Mouse (Mus musculus) megakaryocyte, adult 5-6 weeks (primary cell): Measurements from ENCODE around the gene Hmga2. TPM values are rescaled to one million over a fixed set of nuclear protein-coding genes. Genes with fewer than 3 reads are reported as not detected.

Experiments
- ATAC-seq: 2 replicates; pipeline ENCODE4 v1.8.0; 2016; ENCODE audit warnings: mild to moderate bottlenecking, inconsistent platforms; ENCODE audit not compliant: poor library complexity, severe bottlenecking
- total RNA-seq, 2 experiments: library from RNA; stranded (forward) in 1 of 2; stranded (reverse) in 1 of 2; fragments of 153-499, 151-499 nt in 1 of 2; fragments of 221-1000, 200-1000 nt in 1 of 2; gene quantifications; 2 replicates each; pipeline versions ENCODE4 v1.2.3 to v1.2.4; 2015 to 2017

The Hmga2 gene
- total RNA-seq, 2 experiments from 2014 or later: 0.15 to 0.42 TPM

GRCm38 (mm10) chr10:120428430-120429198 lies 47.7 kb downstream of the Hmga2 start:
- ATAC-seq: peak; percentile 73

GRCm38 (mm10) chr10:120426086-120426610 lies 50.1 kb downstream of the Hmga2 start:
- no peak for ATAC-seq

GRCm38 (mm10) chr10:120424015-120424414 lies 52.3 kb downstream of the Hmga2 start:
- no peak for ATAC-seq

- ATAC-seq: no peak
Observed at GRCm38 (mm10) chr10:120423256-120423655, 53.0 kb downstream of the Hmga2 start.

GRCm38 (mm10) chr10:120422820-120423219 lies 53.4 kb downstream of the Hmga2 start:
- no peak for ATAC-seq

- no peak for ATAC-seq
Observed at GRCm38 (mm10) chr10:120422050-120422449, 54.2 kb downstream of the Hmga2 start.

GRCm38 (mm10) chr10:120420971-120421629 lies 55.2 kb downstream of the Hmga2 start:
- ATAC-seq: no peak

GRCm38 (mm10) chr10:120418738-120419523 lies 57.3 kb downstream of the Hmga2 start:
- no peak for ATAC-seq

- ATAC-seq: no peak
Observed at GRCm38 (mm10) chr10:120418211-120418610, 58.1 kb downstream of the Hmga2 start.

- no peak for ATAC-seq
Observed at GRCm38 (mm10) chr10:120417488-120418118, 58.7 kb downstream of the Hmga2 start.

- no peak for ATAC-seq
Observed at GRCm38 (mm10) chr10:120417116-120417487, 59.2 kb downstream of the Hmga2 start.

GRCm38 (mm10) chr10:120416628-120417027 lies 59.6 kb downstream of the Hmga2 start:
- ATAC-seq: no peak

- ATAC-seq: no peak
Observed at GRCm38 (mm10) chr10:120412215-120412614, 64.1 kb downstream of the Hmga2 start.

- ATAC-seq: no peak
Observed at GRCm38 (mm10) chr10:120410958-120411357, 65.3 kb downstream of the Hmga2 start.

- ATAC-seq: no peak
Observed at GRCm38 (mm10) chr10:120409131-120409530, 67.1 kb downstream of the Hmga2 start.

- no peak for ATAC-seq
Observed at GRCm38 (mm10) chr10:120407230-120407629, 69.0 kb downstream of the Hmga2 start.

- ATAC-seq: no peak
Observed at GRCm38 (mm10) chr10:120406038-120406437, 70.2 kb downstream of the Hmga2 start.

- no peak for ATAC-seq
Observed at GRCm38 (mm10) chr10:120405322-120405721, 70.9 kb downstream of the Hmga2 start.

GRCm38 (mm10) chr10:120402966-120403365 lies 73.3 kb downstream of the Hmga2 start:
- ATAC-seq: no peak

- ATAC-seq: no peak
Observed at GRCm38 (mm10) chr10:120401787-120402186, 74.5 kb downstream of the Hmga2 start.
